Mouse (Mus musculus) limb, embryonic 10.5 days (tissue): ENCODE results near the gene Ubxn10. TPM values are rescaled to one million over a fixed set of nuclear protein-coding genes. Genes with fewer than 3 reads are reported as not detected.

Experiments
- DNase-seq: peaks from one replicate; pipeline ENCODE4 v3.0.0-alpha.2; 2017; ENCODE audit warnings: low spot score
- H3K27ac ChIP-seq: fragments of 300-500 bp; sonication (generic); 2 replicates; pipeline ENCODE4 v1.5.1; 2016; ENCODE audit warnings: mild to moderate bottlenecking
- H3K27me3 ChIP-seq: fragments of 300-500 bp; sonication (generic); 2 replicates; pipeline ENCODE4 v1.6.1; 2016; ENCODE audit warnings: low read depth, mild to moderate bottlenecking; ENCODE audit not compliant: poor library complexity, severe bottlenecking
- H3K36me3 ChIP-seq: fragments of 300-500 bp; sonication (generic); 2 replicates; pipeline ENCODE4 v1.6.1; 2016; ENCODE audit warnings: mild to moderate bottlenecking, moderate library complexity
- H3K4me1 ChIP-seq: fragments of 300-500 bp; sonication (generic); 2 replicates; pipeline ENCODE4 v1.6.1; 2016
- H3K4me3 ChIP-seq: fragments of 300-500 bp; sonication (generic); 2 replicates; pipeline ENCODE4 v1.5.1; 2016; ENCODE audit warnings: mild to moderate bottlenecking, moderate library complexity
- H3K9me3 ChIP-seq: fragments of 300-500 bp; sonication (generic); replicated peaks from 2 replicates; pipeline ENCODE4 v1.6.1; 2016; ENCODE audit warnings: mild to moderate bottlenecking
- WGBS: fragments of 180-500 bp; shearing (Covaris S2); methylation state at CpG from one replicate; pipeline ENCODE4 v1.1.7; 2016; 5-methylcytosine and 5-hydroxymethylcytosine counted together
- polyA plus RNA-seq: library from polyadenylated mRNA; unstranded; fragments of >200 nt; fragmentation: Nextera tagmentation; extraction: Ambion mirVana; gene quantifications from 2 replicates; pipeline ENCODE4 v1.2.1, GENCODE M21; 2016

Ubxn10 gene
- polyA plus RNA-seq, 1 experiment from 2014 or later: 1.2 TPM

DNA sequence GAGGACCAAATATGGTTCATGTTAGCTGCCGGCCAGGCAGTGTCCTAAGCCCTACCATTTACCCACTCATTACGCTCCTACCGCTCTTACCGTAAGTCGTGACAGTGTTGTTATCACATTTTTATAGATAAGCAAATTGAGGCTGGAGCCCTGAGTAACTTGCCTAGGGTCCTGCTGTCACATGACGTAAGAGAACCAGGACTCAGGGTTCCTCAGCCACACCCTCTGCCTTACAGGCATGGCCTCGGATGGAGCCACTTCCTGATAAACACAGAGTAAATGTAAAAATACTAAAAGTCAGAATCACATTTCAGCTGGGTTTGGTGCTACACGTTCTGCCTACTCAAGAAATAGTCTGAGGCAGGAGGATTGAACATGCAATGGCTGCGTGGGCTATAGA lies 17.5 kb upstream of the Ubxn10 start:
- DNase-seq: no peak
- no peaks in the 10 kb centered on the region for H3K27me3 ChIP-seq
- peaks cover 19% of the 10 kb centered on the region for H3K4me1 ChIP-seq
- WGBS: 83% methylated on average over 9 of the region's 9 CpGs
- no peak overlapping the region for H3K4me3 ChIP-seq
- H3K36me3 ChIP-seq: no peaks in the 10 kb centered on the region
- H3K9me3 ChIP-seq: no peaks in the 10 kb centered on the region
- no peak overlapping the region for H3K27ac ChIP-seq

DNA sequence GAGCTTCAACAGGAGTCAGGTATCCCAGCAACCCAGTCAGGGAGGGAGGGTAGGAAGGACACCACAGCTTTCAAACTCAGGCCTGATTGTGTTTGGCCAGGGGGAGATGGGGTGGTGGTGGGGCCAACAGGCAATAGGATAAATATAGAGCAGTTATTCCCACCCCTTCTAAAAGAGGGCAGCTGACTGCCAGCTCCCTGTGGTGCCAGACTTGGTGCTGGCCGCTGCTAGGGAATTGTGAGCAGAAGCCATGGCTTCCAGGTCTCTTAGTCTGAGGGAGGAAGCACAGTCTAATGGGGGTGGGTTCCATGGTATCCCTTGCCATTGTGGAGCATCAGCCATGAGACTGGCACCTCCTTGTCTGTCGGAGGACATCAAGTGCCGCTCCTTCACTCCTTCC lies 16.6 kb upstream of the Ubxn10 start:
- Histone ChIP-seq H3K4me1 (peaks cover 19% of the 10 kb centered on the region), H3K36me3 (no peaks in the 10 kb centered on the region), H3K27me3 (no peaks in the 10 kb centered on the region), H3K9me3 (no peaks in the 10 kb centered on the region), H3K4me3 (no peak overlapping the region), H3K27ac (no peak overlapping the region)
- DNase-seq: no peak
- 89% methylated on average over 3 of the region's 3 CpGs for WGBS

DNA sequence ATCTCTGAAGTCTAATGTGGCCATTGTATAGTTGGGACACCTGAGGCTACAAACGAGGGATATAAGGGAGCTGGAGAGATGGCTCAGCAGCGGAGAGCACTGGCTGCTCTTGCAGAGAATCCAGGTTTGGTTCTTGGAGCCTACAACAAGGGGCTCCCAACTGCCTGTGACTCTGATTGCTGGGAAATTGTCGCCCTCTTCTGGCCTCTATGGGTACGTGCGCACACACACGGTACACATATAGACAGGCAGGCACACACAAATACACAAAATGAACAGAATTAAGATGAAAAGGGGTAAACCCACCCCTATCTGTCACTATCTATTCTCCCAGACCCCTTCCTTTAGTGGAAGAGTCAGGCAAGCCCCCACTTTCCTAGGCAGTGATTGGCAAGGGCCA lies 15.6 kb upstream of the Ubxn10 start:
- Histone ChIP-seq H3K27me3 (no peaks in the 10 kb centered on the region), H3K27ac (no peak overlapping the region), H3K4me1 (peaks cover 24% of the 10 kb centered on the region), H3K36me3 (no peaks in the 10 kb centered on the region), H3K4me3 (no peak overlapping the region), H3K9me3 (no peaks in the 10 kb centered on the region)
- DNase-seq: no peak
- WGBS: 92% methylated on average over 6 of the region's 6 CpGs

GRCm38 (mm10) chr4:138748369-138749072 lies 11.6 kb upstream of the Ubxn10 start:
- Histone ChIP-seq H3K9me3 (no peaks in the 10 kb centered on the region), H3K27me3 (no peaks in the 10 kb centered on the region), H3K4me3 (no peak overlapping the region), H3K27ac (no peak overlapping the region), H3K36me3 (no peaks in the 10 kb centered on the region), H3K4me1 (peaks cover 20% of the 10 kb centered on the region)
- 58% methylated on average over 8 of the region's 8 CpGs for WGBS
- DNase-seq: peak; percentile 44

- DNase-seq: no peak
- whole genome bisulfite sequencing: 72% methylated on average over 10 of the region's 10 CpGs
- Histone ChIP-seq H3K4me1 (peaks cover 27% of the 10 kb centered on the region), H3K27ac (no peak overlapping the region), H3K27me3 (no peaks in the 10 kb centered on the region), H3K4me3 (no peak overlapping the region), H3K9me3 (no peaks in the 10 kb centered on the region), H3K36me3 (no peaks in the 10 kb centered on the region)
Observed at GRCm38 (mm10) chr4:138747851-138748250, 10.9 kb upstream of the Ubxn10 start.

GRCm38 (mm10) chr4:138746866-138747265 lies 9.9 kb upstream of the Ubxn10 start:
- Histone ChIP-seq H3K27ac (no peak overlapping the region), H3K9me3 (no peaks in the 10 kb centered on the region), H3K36me3 (no peaks in the 10 kb centered on the region), H3K4me3 (no peak overlapping the region), H3K4me1 (peaks cover 35% of the 10 kb centered on the region), H3K27me3 (no peaks in the 10 kb centered on the region)
- no peak for DNase-seq
- 91% methylated on average over 9 of the region's 9 CpGs for WGBS

GRCm38 (mm10) chr4:138745884-138746283 lies 8.9 kb upstream of the Ubxn10 start:
- no peaks in the 10 kb centered on the region for H3K9me3 ChIP-seq
- 62% methylated on average over 4 of the region's 4 CpGs for WGBS
- DNase-seq: peak; percentile 46
- H3K27me3 ChIP-seq: no peaks in the 10 kb centered on the region
- peaks cover 41% of the 10 kb centered on the region for H3K4me1 ChIP-seq
- no peaks in the 10 kb centered on the region for H3K36me3 ChIP-seq
- H3K27ac ChIP-seq: peak overlapping the region; percentile 26; the same call in 1 of the 2 replicates
- H3K4me3 ChIP-seq: no peak overlapping the region

DNA sequence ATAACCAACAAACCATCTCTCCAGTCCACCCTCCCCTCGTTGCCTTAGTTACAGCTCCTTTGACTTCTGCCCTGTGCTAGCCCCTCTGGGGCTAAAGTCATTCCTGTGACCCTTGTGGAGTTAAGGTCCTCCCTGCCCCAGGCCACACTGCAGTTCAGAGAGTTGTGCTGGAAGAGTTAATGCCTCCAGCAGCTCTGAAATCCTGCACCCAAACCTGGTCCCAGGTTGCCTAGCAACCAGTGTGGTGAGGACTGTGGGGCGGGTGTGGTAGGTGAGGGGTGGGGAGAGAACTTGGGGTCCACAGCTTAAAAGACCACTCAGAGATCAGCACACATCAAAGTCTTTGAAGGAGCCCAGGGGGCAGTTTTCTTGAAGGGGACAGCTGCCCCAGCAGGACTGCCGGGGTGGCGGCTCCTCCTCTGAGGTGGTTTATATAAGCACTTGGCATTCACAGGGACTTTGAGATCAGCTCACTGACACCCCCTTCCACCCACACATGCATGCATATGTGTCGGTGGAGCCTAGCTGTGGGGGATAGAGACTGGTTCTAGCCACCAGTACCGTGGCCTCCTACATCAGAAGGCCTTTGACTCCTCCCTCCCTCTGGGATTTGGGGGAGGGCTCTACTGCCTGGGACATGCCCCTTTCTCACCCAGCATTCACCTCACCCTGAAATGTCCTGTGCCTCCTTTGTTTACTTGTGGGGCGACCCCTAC lies 2.3 kb upstream of the Ubxn10 start:
- 16% methylated on average over 7 of the region's 7 CpGs for WGBS
- peak; percentile 49 for DNase-seq
- H3K27ac ChIP-seq: peak overlapping the region; percentile 57

GRCm38 (mm10) chr4:138734863-138735262 lies 2.1 kb downstream of the Ubxn10 start:
- no peaks in the 10 kb centered on the region for H3K9me3 ChIP-seq
- no peak overlapping the region for H3K27ac ChIP-seq
- no peaks in the 10 kb centered on the region for H3K27me3 ChIP-seq
- H3K4me1 ChIP-seq: peaks cover 30% of the 10 kb centered on the region
- no peak for DNase-seq
- WGBS: 97% methylated on average over 4 of the region's 4 CpGs
- no peak overlapping the region for H3K4me3 ChIP-seq
- no peaks in the 10 kb centered on the region for H3K36me3 ChIP-seq

More for the DNA sequence above, 2.3 kb upstream of the Ubxn10 start:
- no peaks in the 10 kb centered on the region for H3K9me3 ChIP-seq
- H3K36me3 ChIP-seq: no peaks in the 10 kb centered on the region
- H3K27me3 ChIP-seq: no peaks in the 10 kb centered on the region
- H3K4me1 ChIP-seq: peaks cover 53% of the 10 kb centered on the region
- no peak overlapping the region for H3K4me3 ChIP-seq

DNA sequence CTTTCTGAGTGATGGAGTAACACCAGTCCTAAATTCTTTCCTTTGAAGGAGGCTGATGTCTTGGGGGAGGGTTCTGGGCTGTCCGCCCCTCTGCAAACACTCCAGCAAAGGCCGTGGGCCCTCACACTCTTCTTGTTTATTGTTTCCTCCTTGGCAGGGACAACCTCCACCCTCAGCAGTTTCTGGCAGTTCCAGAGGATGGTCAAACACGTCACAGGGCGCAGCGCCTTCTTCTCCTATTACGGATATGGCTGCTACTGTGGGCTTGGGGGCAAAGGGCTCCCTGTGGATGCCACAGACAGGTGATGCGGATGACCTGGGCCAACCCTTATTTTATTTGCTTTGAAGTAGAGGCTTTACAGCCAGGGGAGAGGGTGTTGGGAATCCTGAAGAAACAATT lies 2.9 kb downstream of the Ubxn10 start:
- Histone ChIP-seq H3K27me3 (no peaks in the 10 kb centered on the region), H3K4me3 (no peak overlapping the region), H3K9me3 (no peaks in the 10 kb centered on the region), H3K4me1 (peaks cover 27% of the 10 kb centered on the region), H3K27ac (no peak overlapping the region), H3K36me3 (no peaks in the 10 kb centered on the region)
- DNase-seq: no peak
- 50% methylated on average over 7 of the region's 7 CpGs for WGBS

GRCm38 (mm10) chr4:138729018-138729703 lies 7.8 kb downstream of the Ubxn10 start:
- peaks cover 24% of the 10 kb centered on the region for H3K4me1 ChIP-seq

GRCm38 (mm10) chr4:138725751-138726150 lies 11.2 kb downstream of the Ubxn10 start:
- H3K27me3 ChIP-seq: peaks cover 2% of the 10 kb centered on the region; the same call in 1 of the 2 replicates
- H3K9me3 ChIP-seq: no peaks in the 10 kb centered on the region
- peaks cover 38% of the 10 kb centered on the region for H3K4me1 ChIP-seq
- DNase-seq: no peak
- 0 out of 2 replicates have a peak overlapping the region, but pooled peaks have one; percentile 50 for H3K4me3 ChIP-seq
- WGBS: 74% methylated on average over 5 of the region's 5 CpGs
- no peaks in the 10 kb centered on the region for H3K36me3 ChIP-seq
- peak overlapping the region; percentile 87 for H3K27ac ChIP-seq

More at GRCm38 (mm10) chr4:138729018-138729703, 7.8 kb downstream of the Ubxn10 start:
- no peaks in the 10 kb centered on the region for H3K36me3 ChIP-seq
- 69% methylated on average over 9 of the region's 9 CpGs for WGBS
- no peak for DNase-seq
- H3K9me3 ChIP-seq: no peaks in the 10 kb centered on the region
- H3K27ac ChIP-seq: no peak overlapping the region
- no peak overlapping the region for H3K4me3 ChIP-seq
- H3K27me3 ChIP-seq: no peaks in the 10 kb centered on the region

- peak overlapping the region; percentile 87 for H3K27ac ChIP-seq
- H3K4me3 ChIP-seq: peak overlapping the region; percentile 50
- H3K27me3 ChIP-seq: peaks cover 2% of the 10 kb centered on the region; the same call in 1 of the 2 replicates
- peaks cover 38% of the 10 kb centered on the region for H3K4me1 ChIP-seq
- DNase-seq: peak; percentile 92
- 2% methylated on average over 13 of the region's 13 CpGs for WGBS
- H3K9me3 ChIP-seq: no peaks in the 10 kb centered on the region
- H3K36me3 ChIP-seq: no peaks in the 10 kb centered on the region
Observed at GRCm38 (mm10) chr4:138725127-138725461, 11.9 kb downstream of the Ubxn10 start.
